Comparison of ENCODE assay signal across 6 mouse cellular contexts in the genomic region with DNA sequence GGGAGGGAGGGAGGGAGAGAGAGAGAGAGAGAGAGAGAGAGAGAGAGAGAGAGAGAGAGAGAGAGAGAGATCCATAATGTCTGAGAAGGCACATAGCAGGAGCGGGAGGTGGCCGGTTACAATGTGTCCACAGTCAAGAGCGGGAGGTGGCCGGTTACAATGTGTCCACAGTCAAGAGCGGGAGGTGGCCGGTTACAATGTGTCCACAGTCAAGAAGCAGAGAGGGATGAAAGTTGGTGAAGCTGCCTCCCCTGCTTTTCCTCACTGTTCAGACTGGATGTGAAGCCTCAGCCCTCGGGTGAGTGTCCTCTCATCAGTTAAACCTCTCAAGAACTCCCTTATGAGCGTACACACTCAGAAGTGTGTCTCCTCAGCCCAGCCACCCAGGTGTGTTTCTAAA. TPM values are rescaled to one million over a fixed set of nuclear protein-coding genes. Genes with fewer than 3 reads are reported as not detected.
"Had no signal": no experiment of that assay in that cellular context is flagged by ENCODE, and none has a peak within 500 bp of the region (broad histone marks: within the 10 kb centered on the region; RNA-seq: fewer than 3 reads in every experiment).

No protein-coding gene starts in this region.

RNA-seq across cellular contexts. Expression of a gene that starts 57.2 kb away (rescaled TPM):
- polyA plus RNA-seq: heart, postnatal 0 days; inflammation-experienced regulatory T-cells, adult 6 months; kidney, adult 2 months; kidney, embryonic 14.5 days; kidney, embryonic 16.5 days; kidney, postnatal 0 days had no signal
